Mouse (Mus musculus) MEL (cell line): ENCODE data around the gene Snx17. TPM values are rescaled to one million over a fixed set of nuclear protein-coding genes. Genes with fewer than 3 reads are reported as not detected.

Experiments used
- DNase-seq: peaks from one replicate; pipeline ENCODE4 v3.0.0; 2011; ENCODE audit warnings: low read depth, low spot score
- H3K27ac ChIP-seq: 2 replicates; pipeline ENCODE4 v1.5.1; 2012; ENCODE audit warnings: low read depth, mild to moderate bottlenecking, control low read depth, low read length, moderate library complexity; ENCODE audit not compliant: control insufficient read depth
- H3K27me3 ChIP-seq, 2 experiments: fragments of 150-350 bp in 1 of 2; sonication (generic) in 1 of 2; 2 replicates each; pipeline ENCODE4 v1.6.1; 2012; ENCODE audit warnings: low read length in 2 of 2, mild to moderate bottlenecking in 2 of 2, improper control_type of control experiment in 1 of 2, moderate library complexity in 1 of 2; ENCODE audit not compliant: insufficient read depth in 2 of 2, control insufficient read depth in 1 of 2
- H3K36me3 ChIP-seq, 2 experiments: 2 replicates each; pipeline ENCODE4 v1.6.1; 2012 to 2014; ENCODE audit warnings: low read length in 2 of 2, improper control_type of control experiment in 1 of 2, inconsistent platforms in 1 of 2, mild to moderate bottlenecking in 1 of 2; ENCODE audit not compliant: insufficient read depth in 2 of 2, control insufficient read depth in 1 of 2
- H3K4me1 ChIP-seq, 2 experiments: fragments of 150-350 bp in 1 of 2; sonication (generic) in 1 of 2; 2 replicates each; pipeline ENCODE4 v1.6.1; 2012; ENCODE audit warnings: low read length in 2 of 2, improper control_type of control experiment in 1 of 2, mild to moderate bottlenecking in 1 of 2; ENCODE audit not compliant: insufficient read depth in 2 of 2, control insufficient read depth in 1 of 2
- H3K4me3 ChIP-seq, 2 experiments: fragments of 150-350 bp in 1 of 2; sonication (generic) in 1 of 2; 2 replicates each; pipeline ENCODE4 v1.5.1; 2012; ENCODE audit warnings: low read depth in 2 of 2, low read length in 2 of 2, mild to moderate bottlenecking in 2 of 2, moderate library complexity in 2 of 2, control low read depth in 1 of 2, improper control_type of control experiment in 1 of 2; ENCODE audit not compliant: control insufficient read depth in 1 of 2, insufficient read depth in 1 of 2
- H3K79me2 ChIP-seq: 2 replicates; pipeline ENCODE4 v1.6.1; 2012; ENCODE audit warnings: mild to moderate bottlenecking, low read length, moderate library complexity; ENCODE audit not compliant: control insufficient read depth, poor library complexity, insufficient read depth
- H3K9ac ChIP-seq: 2 replicates; pipeline ENCODE4 v1.6.1; 2012; ENCODE audit warnings: low read depth, mild to moderate bottlenecking, control low read depth, low read length, moderate library complexity; ENCODE audit not compliant: control insufficient read depth, poor library complexity, severe bottlenecking
- H3K9me3 ChIP-seq: fragments of 150-350 bp; sonication (generic); replicated peaks from 2 replicates; pipeline ENCODE4 v1.6.1; 2012; ENCODE audit warnings: mild to moderate bottlenecking, low read length, improper control_type of control experiment, moderate library complexity; ENCODE audit not compliant: insufficient read depth
- BHLHE40 ChIP-seq: IDR thresholded peaks from 2 replicates; pipeline ENCODE4 v1.6.1; 2012; ENCODE audit warnings: low read depth, mild to moderate bottlenecking, inconsistent platforms, low read length, improper control_type of control experiment, borderline replicate concordance
- CHD1 ChIP-seq: IDR thresholded peaks from 2 replicates; pipeline ENCODE4 v1.6.1; 2012; ENCODE audit warnings: low read depth, mild to moderate bottlenecking, inconsistent platforms, low read length, improper control_type of control experiment
- CHD2 ChIP-seq: IDR thresholded peaks from 2 replicates; pipeline ENCODE4 v1.6.1; 2011; ENCODE audit warnings: low read length, improper control_type of control experiment
- E2F4 ChIP-seq: IDR thresholded peaks from 2 replicates; pipeline ENCODE4 v1.6.1; 2011; ENCODE audit warnings: low read depth, low read length, improper control_type of control experiment, borderline replicate concordance
- EP300 ChIP-seq, 2 experiments: IDR thresholded peaks; 2 replicates each; pipeline ENCODE4 v1.6.1; 2011; ENCODE audit warnings: improper control_type of control experiment in 2 of 2, low read length in 2 of 2, low read depth in 1 of 2, mild to moderate bottlenecking in 1 of 2
- ETS1 ChIP-seq: IDR thresholded peaks from 2 replicates; pipeline ENCODE4 v1.6.1; 2012; ENCODE audit warnings: low read depth, mild to moderate bottlenecking, inconsistent platforms, low read length, improper control_type of control experiment, moderate library complexity
- GABPA ChIP-seq: IDR thresholded peaks from 2 replicates; pipeline ENCODE4 v1.6.1; 2012; ENCODE audit warnings: low read depth, mild to moderate bottlenecking, inconsistent platforms, low read length, improper control_type of control experiment, moderate library complexity
- GATA1 ChIP-seq: IDR thresholded peaks from 2 replicates; pipeline ENCODE4 v1.6.1; 2011; ENCODE audit warnings: low read depth, low read length, improper control_type of control experiment
- HCFC1 ChIP-seq: IDR thresholded peaks from 2 replicates; pipeline ENCODE4 v1.6.1; 2012; ENCODE audit warnings: low read depth, mild to moderate bottlenecking, inconsistent platforms, low read length, improper control_type of control experiment, moderate library complexity
- JUND ChIP-seq: IDR thresholded peaks from 2 replicates; pipeline ENCODE4 v1.6.1; 2011; ENCODE audit warnings: low read depth, mild to moderate bottlenecking, improper control_type of control experiment, low read length
- KAT2A ChIP-seq: conservative IDR thresholded peaks from 2 replicates; pipeline ENCODE4 v1.6.1; 2012; ENCODE audit warnings: low read depth, low read length, improper control_type of control experiment, inconsistent platforms
- MAZ ChIP-seq: IDR thresholded peaks from 2 replicates; pipeline ENCODE4 v1.6.1; 2012; ENCODE audit warnings: low read depth, mild to moderate bottlenecking, inconsistent platforms, low read length, improper control_type of control experiment
- MXI1 ChIP-seq: IDR thresholded peaks from 2 replicates; pipeline ENCODE4 v1.6.1; 2011; ENCODE audit warnings: mild to moderate bottlenecking, low read depth, low read length, improper control_type of control experiment
- MYC ChIP-seq: IDR thresholded peaks from 2 replicates; pipeline ENCODE4 v1.6.1; 2011; ENCODE audit warnings: low read depth, mild to moderate bottlenecking, low read length, improper control_type of control experiment, moderate library complexity
- NELFE ChIP-seq: IDR thresholded peaks from 2 replicates; pipeline ENCODE4 v1.6.1; 2011; ENCODE audit warnings: low read depth, low read length, improper control_type of control experiment
- NRF1 ChIP-seq: IDR thresholded peaks from 2 replicates; pipeline ENCODE4 v1.6.1; 2014; ENCODE audit warnings: low read depth, mild to moderate bottlenecking, inconsistent platforms, low read length, improper control_type of control experiment, moderate library complexity; ENCODE audit not compliant: poor library complexity, insufficient read depth, severe bottlenecking
- POLR2A ChIP-seq, 2 experiments: IDR thresholded peaks; 2 replicates each; pipeline ENCODE4 v1.6.1; 2011 to 2012; ENCODE audit warnings: low read length in 2 of 2, mild to moderate bottlenecking in 2 of 2, control low read depth in 1 of 2, improper control_type of control experiment in 1 of 2, low read depth in 1 of 2, moderate library complexity in 1 of 2; ENCODE audit not compliant: control insufficient read depth in 1 of 2, insufficient read depth in 1 of 2, poor library complexity in 1 of 2
- POLR2AphosphoS2 ChIP-seq: IDR thresholded peaks from 2 replicates; pipeline ENCODE4 v1.6.1; 2011; ENCODE audit warnings: low read length, improper control_type of control experiment
- POLR2AphosphoS5 ChIP-seq: IDR thresholded peaks from 2 replicates; pipeline ENCODE4 v1.6.1; 2012; ENCODE audit warnings: low read depth, borderline replicate concordance, mild to moderate bottlenecking, inconsistent platforms, low read length, moderate library complexity, mixed read lengths
- RAD21 ChIP-seq: IDR thresholded peaks from 2 replicates; pipeline ENCODE4 v1.6.1; 2011; ENCODE audit warnings: mild to moderate bottlenecking, low read depth, low read length, improper control_type of control experiment
- RCOR1 ChIP-seq: IDR thresholded peaks from 2 replicates; pipeline ENCODE4 v1.6.1; 2012; ENCODE audit warnings: low read depth, mild to moderate bottlenecking, inconsistent platforms, low read length, improper control_type of control experiment
- TAL1 ChIP-seq: IDR thresholded peaks from 2 replicates; pipeline ENCODE4 v1.6.1; 2012; ENCODE audit warnings: mild to moderate bottlenecking, inconsistent platforms, low read length, moderate library complexity, mixed read lengths
- TBP ChIP-seq: IDR thresholded peaks from 2 replicates; pipeline ENCODE4 v1.8.0; 2011; ENCODE audit warnings: low read depth, low read length, improper control_type of control experiment
- TCF12 ChIP-seq: IDR thresholded peaks from 2 replicates; pipeline ENCODE4 v1.6.1; 2014; ENCODE audit warnings: low read depth, mild to moderate bottlenecking, inconsistent platforms, low read length, improper control_type of control experiment, moderate library complexity
- USF1 ChIP-seq: IDR thresholded peaks from 2 replicates; pipeline ENCODE4 v1.6.1; 2014; ENCODE audit warnings: low read depth, mild to moderate bottlenecking, inconsistent platforms, low read length, improper control_type of control experiment, moderate library complexity
- USF2 ChIP-seq, 2 experiments: IDR thresholded peaks; 2 replicates each; pipeline ENCODE4 v1.6.1; 2011 to 2012; ENCODE audit warnings: improper control_type of control experiment in 2 of 2, low read length in 2 of 2, borderline replicate concordance in 1 of 2, inconsistent platforms in 1 of 2, low read depth in 1 of 2, mild to moderate bottlenecking in 1 of 2; ENCODE audit not compliant: insufficient read depth in 1 of 2
- ZKSCAN1 ChIP-seq: IDR thresholded peaks from 2 replicates; pipeline ENCODE4 v1.6.1; 2012; ENCODE audit warnings: low read depth, mild to moderate bottlenecking, inconsistent platforms, low read length, improper control_type of control experiment, moderate library complexity
- ZMIZ1 ChIP-seq: IDR thresholded peaks from 2 replicates; pipeline ENCODE4 v1.6.1; 2012; ENCODE audit warnings: low read depth, mild to moderate bottlenecking, inconsistent platforms, low read length, improper control_type of control experiment, moderate library complexity
- ZNF384 ChIP-seq: IDR thresholded peaks from 2 replicates; pipeline ENCODE4 v1.6.1; 2012; ENCODE audit warnings: low read depth, mild to moderate bottlenecking, inconsistent platforms, low read length, improper control_type of control experiment
- polyA plus RNA-seq, 2 experiments: library from polyadenylated mRNA; stranded (reverse) in 1 of 2; unstranded in 1 of 2; fragments of >175 nt in 1 of 2; fragments of >200 nt in 1 of 2; gene quantifications; 2 replicates each; pipeline versions ENCODE4 v1.2.1 to v1.2.4; 2012; ENCODE audit warnings: low replicate concordance in 2 of 2, low read depth in 1 of 2; ENCODE audit not compliant: insufficient read length in 2 of 2, insufficient read depth in 1 of 2, missing spikeins in 1 of 2
- total RNA-seq: library from RNA; depleted of rRNA; stranded (reverse); fragments of 300-350 nt; gene quantifications from 2 replicates; pipeline ENCODE4 v1.2.3, GENCODE M21; 2012

Gene Snx17
- total and polyA plus RNA-seq, 3 experiments = 85.1 to 85.6 TPM; not detected in 1

GRCm38 (mm10) chr5:31226641-31227040, 33.6 kb downstream of the Snx17 start:
- Histone ChIP-seq H3K4me3 (no peak overlapping the region), H3K27me3 (no peaks in the 10 kb centered on the region), H3K9ac (no peak overlapping the region), H3K27ac (no peak overlapping the region), H3K4me1 (peaks cover 0 to 6% of the 10 kb centered on the region in 2 experiments; a peak in 2 of 4 replicates), H3K79me2 (no peaks in the 10 kb centered on the region), H3K9me3 (no peaks in the 10 kb centered on the region), H3K36me3 (peaks cover 0 to 6% of the 10 kb centered on the region in 2 experiments; a peak in 2 of 4 replicates)
- DNase-seq = no peak
- no peak for TF ChIP-seq POLR2A (IDR thresholded peaks at IDR 0.05; ENCODE audit: control insufficient read depth in 1 of 2, insufficient read depth in 1 of 2, low read depth in 1 of 2, low read length in 2 of 2, poor library complexity in 1 of 2)
- TF ChIP-seq TBP = no peak
- no peak for TF ChIP-seq POLR2AphosphoS2
- TF ChIP-seq BHLHE40 = no peak
- no peak for TF ChIP-seq JUND
- no peak for TF ChIP-seq ZKSCAN1
- no peak for TF ChIP-seq CHD2
- no peak for TF ChIP-seq NELFE
- no peak for TF ChIP-seq E2F4
- TF ChIP-seq GATA1 = no peak

GRCm38 (mm10) chr5:31240637-31241521, 47.9 kb downstream of the Snx17 start, which contains the start of the genes Nrbp1 and Gm9970:
Gene Nrbp1, plus strand, starts transcription at chr5:31240864.
Gene Gm9970, minus strand, starts transcription at chr5:31241232.
- Histone ChIP-seq H3K9me3 (no peaks in the 10 kb centered on the region), H3K27me3 (no peaks in the 10 kb centered on the region), H3K79me2 (peaks cover 17% of the 10 kb centered on the region), H3K4me3 (peak within 1 kb of the TSS; percentile 99 to 100), H3K4me1 (peaks cover 0 to 2% of the 10 kb centered on the region in 2 experiments; a peak in 2 of 4 replicates), H3K9ac (peak within 1 kb of the TSS; percentile 94), H3K27ac (peak within 1 kb of the TSS; percentile 81), H3K36me3 (peaks cover 4 to 7% of the 10 kb centered on the region in 2 experiments)
- peak; percentile 99 for DNase-seq
- TF ChIP-seq NELFE = peak; percentile 94
- no peak for TF ChIP-seq POLR2AphosphoS5
- peak; percentile 95 for TF ChIP-seq ZMIZ1
- no peak for TF ChIP-seq TAL1
- no peak for TF ChIP-seq JUND
- peak; percentile 49 for TF ChIP-seq MXI1
- no peak for TF ChIP-seq ZNF384
- TF ChIP-seq BHLHE40 = no peak
- peak; percentile 37; the same call in 1 of the 2 replicates for TF ChIP-seq ETS1
- no peak for TF ChIP-seq EP300 (IDR thresholded peaks at IDR 0.05; ENCODE audit: low read depth in 1 of 2, low read length in 2 of 2)
- TF ChIP-seq RCOR1 = peak; percentile 13; the same call in 1 of the 2 replicates
- peak; percentile 97; the same call in 1 of the 2 replicates for TF ChIP-seq MAZ
- no peak for TF ChIP-seq USF2 (IDR thresholded peaks at IDR 0.05; ENCODE audit: borderline replicate concordance in 1 of 2, insufficient read depth in 1 of 2, low read depth in 1 of 2, low read length in 2 of 2)
- peak; percentile 73 for TF ChIP-seq TCF12
- TF ChIP-seq POLR2AphosphoS2 = peak; percentile 93
- TF ChIP-seq KAT2A = no peak; the same call in 1 of the 2 replicates
- TF ChIP-seq NRF1 = peak; percentile 54; the same call in 1 of the 2 replicates
- peak; percentile 83 for TF ChIP-seq HCFC1
- no peak for TF ChIP-seq RAD21
- TF ChIP-seq GABPA = no peak
- TF ChIP-seq CHD1 = no peak
- no peak for TF ChIP-seq MYC
- TF ChIP-seq POLR2A (IDR thresholded peaks at IDR 0.05; ENCODE audit: control insufficient read depth in 1 of 2, insufficient read depth in 1 of 2, low read depth in 1 of 2, low read length in 2 of 2, poor library complexity in 1 of 2) = peak; percentile 87 to 90
- no peak for TF ChIP-seq USF1
